Mouse (Mus musculus): ENCODE data around the gene Ucp1. TPM values are rescaled to one million over a fixed set of nuclear protein-coding genes. Genes with fewer than 3 reads are reported as not detected.

Ucp1 gene
- polyA plus RNA-seq, 1 experiment from 2014 or later: not detected

DNA sequence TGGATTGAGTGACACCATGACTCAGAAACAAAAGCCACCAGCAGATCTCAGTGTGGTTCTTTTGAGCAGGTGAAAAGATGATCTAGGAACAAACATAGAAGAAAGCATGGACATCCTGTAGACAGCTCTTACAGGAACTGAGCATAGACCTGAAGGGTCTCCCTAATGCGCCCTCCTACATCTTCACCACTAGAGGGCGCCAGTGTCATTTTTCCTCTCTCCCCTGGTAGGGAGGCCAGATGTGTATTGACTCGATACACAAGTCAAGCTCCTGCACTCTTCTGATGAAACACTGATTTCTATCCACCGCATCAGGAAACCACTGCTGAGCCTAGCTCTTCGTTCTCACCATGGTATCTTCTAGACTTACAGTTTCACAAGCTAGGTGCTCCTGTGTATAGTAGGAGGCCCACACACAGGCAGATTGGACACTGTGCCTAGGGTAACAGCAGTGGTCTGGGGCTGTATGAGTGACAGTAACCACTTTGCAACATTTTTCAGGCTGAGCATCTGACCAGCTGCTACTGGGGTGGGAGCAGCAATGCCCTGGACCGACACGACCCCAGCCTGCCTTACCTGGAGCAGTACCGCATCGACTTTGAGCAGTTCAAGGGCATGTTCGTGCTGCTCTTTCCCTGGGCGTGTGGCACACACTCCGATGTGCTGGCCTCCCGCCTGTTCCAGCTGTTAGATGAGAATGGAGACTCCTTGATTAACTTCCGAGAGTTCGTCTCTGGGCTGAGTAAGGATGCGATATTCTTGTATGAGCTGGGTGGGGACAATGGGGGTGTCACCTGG lies 29.5 kb upstream of the Ucp1 start:
- Histone ChIP-seq H3K36me3 (ENCODE audit: control insufficient read depth, insufficient read depth, low read length) (peaks cover 2% of the 10 kb centered on the region; the same call in 1 of the 2 replicates), H3K27me3 (ENCODE audit: control insufficient read depth, insufficient read depth, low read length) (no peaks in the 10 kb centered on the region), H3K4me3 (ENCODE audit: low read depth, low read length) (no peak overlapping the region), H3K27ac (replicated peaks) (no peak overlapping the region), H3K9ac (ENCODE audit: low read length) (no peak overlapping the region), H3K4me2 (replicated peaks; ENCODE audit: low read depth) (no peak overlapping the region), H3K9me3 (ENCODE audit: control insufficient read depth, low read length) (no peaks in the 10 kb centered on the region), H3K4me1 (replicated peaks; ENCODE audit: control insufficient read depth, insufficient read depth) (no peaks in the 10 kb centered on the region)
- ATAC-seq (ENCODE audit: low FRiP score, low TSS enrichment): peak; percentile 88
- TF ChIP-seq EP300 (optimal IDR thresholded peaks at IDR 0.05) (no peak), CTCF (IDR thresholded peaks at IDR 0.05; ENCODE audit: low read depth) (peak; percentile 96)
- DNase-seq (ENCODE audit: low spot score): peak; percentile 56
- WGBS: 74% methylated on average over 16 of the region's 16 CpGs

DNA sequence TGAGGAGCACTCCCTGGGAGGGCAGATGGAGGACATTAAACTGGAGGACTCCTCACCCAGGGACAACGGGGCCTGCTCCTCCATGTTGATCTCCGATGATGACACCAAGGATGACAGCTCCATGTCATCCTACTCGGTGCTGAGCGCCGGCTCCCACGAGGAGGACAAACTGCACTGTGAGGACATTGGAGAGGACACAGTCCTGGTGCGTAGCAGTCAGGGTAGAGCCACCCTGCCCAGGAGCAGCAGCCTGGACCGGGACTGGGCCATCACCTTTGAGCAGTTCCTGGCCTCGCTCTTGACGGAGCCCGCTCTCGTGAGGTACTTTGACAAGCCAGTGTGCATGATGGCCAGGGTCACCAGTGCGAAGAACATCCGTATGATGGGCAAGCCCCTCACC lies 19.0 kb upstream of the Ucp1 start:
- ATAC-seq (ENCODE audit: low FRiP score, low TSS enrichment): no peak
- 95% methylated on average over 14 of the region's 14 CpGs for WGBS
- TF ChIP-seq EP300 (optimal IDR thresholded peaks at IDR 0.05) (no peak), CTCF (IDR thresholded peaks at IDR 0.05; ENCODE audit: low read depth) (no peak)

DNA sequence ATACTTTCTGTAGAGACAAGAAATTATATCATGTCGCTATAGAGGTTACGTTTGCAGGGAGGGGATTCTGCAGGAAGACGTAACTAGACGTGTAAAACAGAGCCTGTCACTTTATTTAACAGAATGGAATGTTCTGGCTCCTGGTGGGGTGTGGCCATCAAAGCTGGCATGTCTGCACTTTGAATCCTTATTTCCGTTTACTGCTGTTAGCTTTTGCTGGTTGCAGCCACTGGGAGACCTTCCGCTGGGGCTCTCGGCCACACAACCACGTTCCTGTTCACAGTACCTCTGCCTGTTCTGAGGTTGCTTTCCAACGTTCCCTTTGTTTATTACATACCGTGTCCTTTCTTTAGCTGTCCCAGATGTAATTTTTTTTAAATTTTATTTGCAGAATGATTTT lies 17.7 kb upstream of the Ucp1 start:
- H3K9ac ChIP-seq (ENCODE audit: low read length): no peak overlapping the region
- H3K4me3 ChIP-seq (ENCODE audit: low read depth, low read length): no peak overlapping the region
- ATAC-seq (ENCODE audit: low FRiP score, low TSS enrichment) (no peak), DNase-seq (ENCODE audit: low spot score) (peak; percentile 49)
- H3K4me1 ChIP-seq (replicated peaks; ENCODE audit: control insufficient read depth, insufficient read depth): no peaks in the 10 kb centered on the region
- no peak overlapping the region for H3K4me2 ChIP-seq (replicated peaks; ENCODE audit: low read depth)
- H3K9me3 ChIP-seq (ENCODE audit: control insufficient read depth, low read length): no peaks in the 10 kb centered on the region
- WGBS: 49% methylated on average over 10 of the region's 10 CpGs
- TF ChIP-seq EP300 (optimal IDR thresholded peaks at IDR 0.05) (no peak), CTCF (IDR thresholded peaks at IDR 0.05; ENCODE audit: low read depth) (no peak)
- H3K27ac ChIP-seq (replicated peaks): no peak overlapping the region
- no peaks in the 10 kb centered on the region; the same call in 1 of the 2 replicates for H3K36me3 ChIP-seq (ENCODE audit: control insufficient read depth, insufficient read depth, low read length)
- H3K27me3 ChIP-seq (ENCODE audit: control insufficient read depth, insufficient read depth, low read length): no peaks in the 10 kb centered on the region

More for the DNA sequence above, 19.0 kb upstream of the Ucp1 start:
- Histone ChIP-seq H3K4me2 (replicated peaks; ENCODE audit: low read depth) (no peak overlapping the region), H3K4me3 (ENCODE audit: low read depth, low read length) (no peak overlapping the region), H3K27ac (replicated peaks) (no peak overlapping the region), H3K27me3 (ENCODE audit: control insufficient read depth, insufficient read depth, low read length) (no peaks in the 10 kb centered on the region), H3K4me1 (replicated peaks; ENCODE audit: control insufficient read depth, insufficient read depth) (no peaks in the 10 kb centered on the region), H3K9ac (ENCODE audit: low read length) (no peak overlapping the region), H3K36me3 (ENCODE audit: control insufficient read depth, insufficient read depth, low read length) (peaks cover 2% of the 10 kb centered on the region; the same call in 1 of the 2 replicates), H3K9me3 (ENCODE audit: control insufficient read depth, low read length) (no peaks in the 10 kb centered on the region)
- no peak for DNase-seq (ENCODE audit: low spot score)

DNA sequence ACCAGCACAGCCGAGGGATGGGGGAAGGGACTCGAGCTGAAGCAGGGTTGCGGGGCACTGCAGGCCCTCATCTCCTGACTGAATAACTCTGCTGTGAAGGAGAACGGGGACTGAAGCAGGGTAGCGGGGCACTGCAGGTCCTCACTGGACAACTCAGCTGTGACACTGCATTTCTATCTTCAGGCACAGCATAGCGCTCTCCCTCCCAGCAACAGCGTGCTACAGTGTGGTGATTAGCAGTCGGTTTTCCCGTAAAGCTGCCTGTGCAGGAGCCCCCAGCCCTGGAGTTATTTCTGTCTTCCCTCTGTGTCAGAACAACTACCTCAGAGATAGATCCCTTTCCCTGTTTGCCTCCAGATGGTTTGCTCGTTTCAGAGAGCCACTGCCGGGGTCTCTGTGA lies 15.7 kb upstream of the Ucp1 start:
- WGBS: 49% methylated on average over 11 of the region's 11 CpGs
- no peak for DNase-seq (ENCODE audit: low spot score)
- ATAC-seq (ENCODE audit: low FRiP score, low TSS enrichment): no peak
- no peaks in the 10 kb centered on the region for H3K9me3 ChIP-seq (ENCODE audit: control insufficient read depth, low read length)
- no peak overlapping the region for H3K4me2 ChIP-seq (replicated peaks; ENCODE audit: low read depth)
- no peak overlapping the region for H3K4me3 ChIP-seq (ENCODE audit: low read depth, low read length)
- no peak for TF ChIP-seq EP300 (optimal IDR thresholded peaks at IDR 0.05)
- H3K36me3 ChIP-seq (ENCODE audit: control insufficient read depth, insufficient read depth, low read length): no peaks in the 10 kb centered on the region; the same call in 1 of the 2 replicates
- H3K27ac ChIP-seq (replicated peaks): no peak overlapping the region
- no peaks in the 10 kb centered on the region for H3K27me3 ChIP-seq (ENCODE audit: control insufficient read depth, insufficient read depth, low read length)
- H3K4me1 ChIP-seq (replicated peaks; ENCODE audit: control insufficient read depth, insufficient read depth): no peaks in the 10 kb centered on the region
- no peak overlapping the region for H3K9ac ChIP-seq (ENCODE audit: low read length)

DNA sequence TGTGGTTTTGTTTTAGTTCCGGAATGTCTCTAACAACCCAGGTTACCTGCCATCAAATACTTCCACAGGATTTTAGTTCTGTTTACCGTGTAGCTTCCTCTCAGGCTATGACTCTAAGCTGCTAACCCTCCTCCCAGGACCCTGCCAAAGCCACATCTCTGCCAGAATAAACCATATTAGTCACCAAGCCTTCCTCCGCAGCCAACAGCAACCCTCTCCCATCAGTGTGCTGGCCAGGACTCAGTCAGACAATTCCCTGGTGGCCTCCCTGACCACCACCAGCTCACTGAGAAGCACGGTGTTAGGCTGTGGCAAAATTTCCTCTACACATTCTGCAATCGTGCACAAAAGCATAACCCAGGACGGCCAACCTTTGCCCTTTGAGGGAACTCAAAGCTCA lies 11.7 kb upstream of the Ucp1 start:
- Histone ChIP-seq H3K4me3 (ENCODE audit: low read depth, low read length) (no peak overlapping the region), H3K9me3 (ENCODE audit: control insufficient read depth, low read length) (no peaks in the 10 kb centered on the region), H3K4me1 (replicated peaks; ENCODE audit: control insufficient read depth, insufficient read depth) (no peaks in the 10 kb centered on the region), H3K27me3 (ENCODE audit: control insufficient read depth, insufficient read depth, low read length) (no peaks in the 10 kb centered on the region), H3K9ac (ENCODE audit: low read length) (no peak overlapping the region), H3K36me3 (ENCODE audit: control insufficient read depth, insufficient read depth, low read length) (no peaks in the 10 kb centered on the region), H3K4me2 (replicated peaks; ENCODE audit: low read depth) (no peak overlapping the region), H3K27ac (replicated peaks) (no peak overlapping the region)
- DNase-seq (ENCODE audit: low spot score) (peak; percentile 9), ATAC-seq (ENCODE audit: low FRiP score, low TSS enrichment) (no peak)
- TF ChIP-seq EP300 (optimal IDR thresholded peaks at IDR 0.05): no peak
- TF ChIP-seq CTCF (IDR thresholded peaks at IDR 0.05; ENCODE audit: low read depth): no peak
- WGBS: 75% methylated on average over 6 of the region's 6 CpGs

DNA sequence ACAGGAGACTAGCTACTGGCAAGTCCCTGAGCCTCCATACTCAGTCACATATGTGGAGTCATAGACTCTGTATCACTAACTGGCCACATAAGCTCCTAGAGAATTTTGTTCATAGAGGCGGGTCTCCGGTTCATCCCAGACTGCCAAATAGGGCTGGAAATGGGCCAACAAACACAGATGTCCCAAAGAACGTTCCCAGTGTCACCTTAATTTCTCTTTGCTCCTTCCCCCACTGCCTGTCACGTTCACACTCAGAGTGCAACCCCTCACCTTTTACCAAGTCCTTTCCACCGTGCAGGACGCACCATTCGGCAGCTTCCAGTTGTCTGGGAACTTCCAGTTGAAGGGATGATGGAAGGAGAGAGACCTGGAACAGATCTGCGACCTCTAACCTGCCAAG lies 4.8 kb upstream of the Ucp1 start:
- H3K4me3 ChIP-seq (ENCODE audit: low read depth, low read length): no peak overlapping the region
- H3K9me3 ChIP-seq (ENCODE audit: control insufficient read depth, low read length): no peaks in the 10 kb centered on the region
- 74% methylated on average over 8 of the region's 8 CpGs for WGBS
- no peak for DNase-seq (ENCODE audit: low spot score)
- ATAC-seq (ENCODE audit: low FRiP score, low TSS enrichment): no peak
- TF ChIP-seq CTCF (IDR thresholded peaks at IDR 0.05; ENCODE audit: low read depth) (no peak), EP300 (optimal IDR thresholded peaks at IDR 0.05) (no peak)
- no peak overlapping the region for H3K4me2 ChIP-seq (replicated peaks; ENCODE audit: low read depth)
- no peak overlapping the region for H3K9ac ChIP-seq (ENCODE audit: low read length)
- no peak overlapping the region for H3K27ac ChIP-seq (replicated peaks)
- H3K27me3 ChIP-seq (ENCODE audit: control insufficient read depth, insufficient read depth, low read length): no peaks in the 10 kb centered on the region
- H3K4me1 ChIP-seq (replicated peaks; ENCODE audit: control insufficient read depth, insufficient read depth): peaks cover 2% of the 10 kb centered on the region; the same call in 1 of the 2 replicates
- no peaks in the 10 kb centered on the region for H3K36me3 ChIP-seq (ENCODE audit: control insufficient read depth, insufficient read depth, low read length)
